Mouse (Mus musculus) limb, embryonic 14.5 days (tissue): ENCODE measurements at regions not wholly inside any gene's neighbourhood (a gene's known extent, or its start where the extent isn't known, plus 50 kb on each side); places are given as distances from the start of the nearest gene placed in this dataset.

ENCODE experiments used
- ATAC-seq: fragments of 200-750 bp; cut with Nextera tagmentation; 2 replicates; pipeline ENCODE4 v1.8.0; 2017; ENCODE audit warnings: low read depth, moderate number of reproducible peaks, moderate TSS enrichment; ENCODE audit not compliant: low FRiP score
- DNase-seq: peaks from one replicate; pipeline ENCODE4 v3.0.0-alpha.2; 2015; ENCODE audit warnings: low spot score
- H3K27ac ChIP-seq: fragments of 300-500 bp; sonication (generic); replicated peaks from 2 replicates; pipeline ENCODE4 v1.5.1; 2014; ENCODE audit warnings: low read depth, mild to moderate bottlenecking, low read length, moderate library complexity, mixed read lengths
- H3K27me3 ChIP-seq: fragments of 300-500 bp; sonication (generic); 2 replicates; pipeline ENCODE4 v1.6.1; 2014; ENCODE audit warnings: low read length, mixed read lengths; ENCODE audit not compliant: control insufficient read depth, insufficient read depth
- H3K36me3 ChIP-seq: fragments of 300-500 bp; sonication (generic); 2 replicates; pipeline ENCODE4 v1.6.1; 2014; ENCODE audit warnings: mild to moderate bottlenecking, low read length, moderate library complexity, mixed read lengths; ENCODE audit not compliant: control insufficient read depth, insufficient read depth
- H3K4me1 ChIP-seq: fragments of 300-500 bp; sonication (generic); 2 replicates; pipeline ENCODE4 v1.6.1; 2014; ENCODE audit warnings: antibody characterized with exemption, low read length, mixed read lengths; ENCODE audit not compliant: control insufficient read depth, insufficient read depth
- H3K4me2 ChIP-seq: fragments of 300-500 bp; sonication (generic); replicated peaks from 2 replicates; pipeline ENCODE4 v1.6.1; 2014; ENCODE audit warnings: low read depth, mild to moderate bottlenecking, low read length, moderate library complexity; ENCODE audit not compliant: severe bottlenecking
- H3K4me3 ChIP-seq: fragments of 300-500 bp; sonication (generic); replicated peaks from 2 replicates; pipeline ENCODE4 v1.5.1; 2014; ENCODE audit warnings: low read length
- H3K9ac ChIP-seq: fragments of 300-500 bp; sonication (generic); 2 replicates; pipeline ENCODE4 v1.6.1; 2014; ENCODE audit warnings: mild to moderate bottlenecking, low read depth, low read length, moderate library complexity; ENCODE audit not compliant: severe bottlenecking
- H3K9me3 ChIP-seq: fragments of 300-500 bp; sonication (generic); 2 replicates; pipeline ENCODE4 v1.6.1; 2016; ENCODE audit warnings: low read length; ENCODE audit not compliant: control insufficient read depth
- POLR2A ChIP-seq: fragments of 200-500 bp; IDR thresholded peaks from 2 replicates; pipeline ENCODE4 v1.8.0; 2012; ENCODE audit warnings: inconsistent platforms, mild to moderate bottlenecking, moderate library complexity, borderline replicate concordance; ENCODE audit not compliant: insufficient read depth, insufficient read length; ENCODE audit errors: extremely low read depth
- WGBS: fragments of 180-500 bp; shearing (Covaris S2); extraction: QIAGEN DNeasy Blood & Tissue Kit; methylation state at CpG from one replicate; pipeline ENCODE4 v1.1.7; 2014; 5-methylcytosine and 5-hydroxymethylcytosine counted together

DNA sequence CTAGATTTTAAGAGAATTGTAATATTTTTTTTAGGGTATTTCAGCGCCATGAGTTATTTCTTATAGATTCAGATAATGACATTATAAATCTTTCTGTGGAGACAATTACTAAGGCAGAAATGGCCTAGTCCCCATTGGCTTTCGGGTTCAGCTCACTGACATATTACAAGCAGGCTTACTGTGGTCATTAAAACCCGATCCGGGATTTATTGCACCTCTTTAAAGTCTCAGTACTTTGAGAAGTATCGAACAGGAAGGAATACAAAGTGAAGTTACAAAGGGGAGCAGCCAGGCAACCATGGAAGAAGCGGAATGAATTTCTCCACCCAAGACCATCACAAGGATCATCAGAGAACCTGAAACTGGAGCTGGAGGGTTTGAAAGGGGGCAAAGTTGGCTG lies 189.8 kb downstream of the Gm11011 start:
- Histone ChIP-seq H3K9me3 (no peaks in the 10 kb centered on the region), H3K27ac (no peak overlapping the region), H3K36me3 (no peaks in the 10 kb centered on the region), H3K27me3 (no peaks in the 10 kb centered on the region), H3K4me2 (peak overlapping the region; percentile 19; the same call in 1 of the 2 replicates), H3K9ac (no peak overlapping the region), H3K4me1 (peaks cover 15% of the 10 kb centered on the region), H3K4me3 (no peak overlapping the region)
- TF ChIP-seq POLR2A: no peak
- peak; percentile 29 for DNase-seq
- 15% methylated on average over 6 of the region's 6 CpGs for WGBS
- ATAC-seq: no peak

DNA sequence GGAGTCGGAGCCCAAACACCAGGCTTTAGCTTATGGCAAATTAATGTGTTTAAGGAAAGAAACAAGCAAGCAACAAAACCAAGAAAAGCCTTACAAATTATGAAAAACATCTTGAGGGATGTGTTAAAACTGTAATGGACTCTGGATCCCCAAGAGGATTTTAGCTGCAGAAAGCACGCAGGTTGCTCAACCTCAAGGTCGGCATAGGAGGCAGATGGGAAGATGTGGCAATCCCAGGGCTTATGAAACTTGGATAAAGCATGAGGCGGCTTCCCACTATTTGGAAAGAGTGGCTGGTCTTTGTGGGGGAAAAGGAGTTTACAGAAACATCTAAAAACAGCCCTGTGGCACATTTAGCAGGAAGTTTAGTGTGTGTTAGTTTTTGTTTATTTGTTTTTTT lies 190.5 kb downstream of the Gm11011 start:
- ATAC-seq (no peak), DNase-seq (no peak)
- Histone ChIP-seq H3K4me2 (no peak overlapping the region; the same call in 1 of the 2 replicates), H3K4me1 (peaks cover 15% of the 10 kb centered on the region), H3K9ac (no peak overlapping the region), H3K27me3 (no peaks in the 10 kb centered on the region), H3K4me3 (no peak overlapping the region), H3K9me3 (no peaks in the 10 kb centered on the region), H3K27ac (no peak overlapping the region), H3K36me3 (no peaks in the 10 kb centered on the region)
- no peak for TF ChIP-seq POLR2A
- 49% methylated on average over 4 of the region's 4 CpGs for WGBS

DNA sequence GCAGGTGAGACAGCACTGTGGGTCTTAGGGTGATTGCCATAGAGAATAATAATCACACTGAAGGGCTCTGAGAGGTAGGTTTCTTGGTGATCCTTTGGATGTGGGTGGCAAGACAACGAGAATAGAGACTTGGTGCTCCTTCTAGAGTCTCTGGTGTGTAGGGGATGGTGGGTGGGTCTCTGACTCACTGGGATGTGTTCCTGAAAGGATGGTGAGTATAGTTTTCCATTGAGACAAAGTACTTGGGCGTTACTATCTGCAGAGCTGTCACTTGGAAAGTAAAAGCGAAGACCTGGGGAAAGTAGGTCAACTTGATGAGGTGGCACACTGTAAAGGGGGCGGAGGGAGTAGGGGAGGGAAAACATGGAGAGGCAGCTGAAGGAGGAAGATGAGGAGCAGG lies 191.3 kb downstream of the Gm11011 start:
- no peak for DNase-seq
- WGBS: 89% methylated on average over 4 of the region's 4 CpGs

DNA sequence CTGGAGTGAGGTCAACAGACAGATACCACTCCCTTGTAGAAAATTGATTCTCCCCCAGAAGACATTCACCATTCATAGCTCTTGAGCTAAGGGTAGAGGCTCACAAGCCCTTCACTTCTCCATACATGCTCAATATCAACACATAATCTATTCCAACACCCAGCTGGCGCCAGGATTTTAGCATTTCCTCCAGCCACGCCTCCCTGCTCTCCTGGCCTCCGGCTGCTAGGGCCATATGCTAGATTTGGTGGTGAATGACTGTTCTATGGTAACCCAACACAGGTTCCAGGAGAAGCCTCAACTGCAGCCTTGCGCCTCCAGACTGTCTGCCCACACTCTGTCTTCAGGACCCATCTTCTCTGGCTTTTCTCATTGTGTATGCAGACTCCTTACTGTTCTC lies 197.9 kb downstream of the Gm11011 start:
- H3K36me3 ChIP-seq: no peaks in the 10 kb centered on the region
- H3K4me1 ChIP-seq: no peaks in the 10 kb centered on the region
- no peaks in the 10 kb centered on the region for H3K27me3 ChIP-seq
- no peak for ATAC-seq
- no peak overlapping the region for H3K9ac ChIP-seq
- H3K27ac ChIP-seq: no peak overlapping the region
- H3K9me3 ChIP-seq: no peaks in the 10 kb centered on the region
- TF ChIP-seq POLR2A: no peak
- 76% methylated on average over 4 of the region's 4 CpGs for WGBS
- H3K4me2 ChIP-seq: no peak overlapping the region
- no peak for DNase-seq
- no peak overlapping the region for H3K4me3 ChIP-seq

More for the DNA sequence above, 191.3 kb downstream of the Gm11011 start:
- no peak for TF ChIP-seq POLR2A
- no peak overlapping the region for H3K4me2 ChIP-seq
- no peak for ATAC-seq
- H3K4me3 ChIP-seq: no peak overlapping the region
- H3K36me3 ChIP-seq: no peaks in the 10 kb centered on the region
- no peaks in the 10 kb centered on the region for H3K9me3 ChIP-seq
- no peak overlapping the region for H3K27ac ChIP-seq
- peaks cover 15% of the 10 kb centered on the region for H3K4me1 ChIP-seq
- no peak overlapping the region for H3K9ac ChIP-seq
- H3K27me3 ChIP-seq: no peaks in the 10 kb centered on the region

DNA sequence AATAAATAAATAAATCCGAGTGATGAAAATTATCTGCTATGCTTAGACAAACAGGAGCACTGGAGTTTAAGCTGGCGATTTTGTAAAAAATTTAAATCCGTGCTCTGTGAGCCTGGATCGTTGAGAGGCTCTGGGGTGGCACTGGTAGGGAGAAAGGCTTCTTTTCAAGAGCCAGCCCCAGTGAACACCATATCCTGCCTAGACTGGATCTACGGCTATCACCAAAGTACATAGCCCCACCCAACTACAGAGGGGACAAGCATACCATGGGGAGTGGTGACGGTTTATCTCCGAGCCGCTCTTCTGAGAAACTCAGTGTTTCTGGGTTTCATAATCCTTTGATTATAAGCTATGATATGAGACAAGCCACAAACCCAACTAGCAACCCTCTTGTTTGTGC lies 199.0 kb downstream of the Gm11011 start:
- Histone ChIP-seq H3K9ac (no peak overlapping the region), H3K27me3 (no peaks in the 10 kb centered on the region), H3K4me3 (no peak overlapping the region), H3K27ac (no peak overlapping the region), H3K36me3 (no peaks in the 10 kb centered on the region), H3K4me2 (no peak overlapping the region), H3K9me3 (no peaks in the 10 kb centered on the region), H3K4me1 (no peaks in the 10 kb centered on the region)
- WGBS: 73% methylated on average over 8 of the region's 8 CpGs
- no peak for ATAC-seq
- no peak for TF ChIP-seq POLR2A
- DNase-seq: no peak
